Mouse (Mus musculus): ENCODE measurements at regions not wholly inside any gene's neighbourhood (a gene's known extent, or its start where the extent isn't known, plus 50 kb on each side); places are given as distances from the start of the nearest gene placed in this dataset.

- no peak for ATAC-seq
Measured at GRCm38 (mm10) chr16:95811092-95811491, 109.2 kb downstream of the Ets2 start.

- ATAC-seq: peak; percentile 64
Measured at GRCm38 (mm10) chr16:95809127-95809876, 107.4 kb downstream of the Ets2 start.

GRCm38 (mm10) chr16:95806510-95806909 is 104.6 kb downstream of the Ets2 start:
- no peak for ATAC-seq

- ATAC-seq: peak; percentile 51
Measured at GRCm38 (mm10) chr16:95804199-95804598, 102.3 kb downstream of the Ets2 start.

- no peak for ATAC-seq
Measured at GRCm38 (mm10) chr16:95802641-95803040, 100.8 kb downstream of the Ets2 start.

- ATAC-seq: no peak
Measured at GRCm38 (mm10) chr16:95802207-95802606, 100.3 kb downstream of the Ets2 start.

GRCm38 (mm10) chr16:95800911-95801442 is 99.1 kb downstream of the Ets2 start:
- no peak for ATAC-seq

- ATAC-seq: peak; percentile 94
Measured at GRCm38 (mm10) chr16:95798582-95798981, 96.7 kb downstream of the Ets2 start.

GRCm38 (mm10) chr16:95798099-95798498 is 96.2 kb downstream of the Ets2 start:
- ATAC-seq: peak; percentile 26

- ATAC-seq: no peak
Measured at GRCm38 (mm10) chr16:95797141-95797540, 95.3 kb downstream of the Ets2 start.

- ATAC-seq: no peak
Measured at GRCm38 (mm10) chr16:95794876-95795275, 93.0 kb downstream of the Ets2 start.

- no peak for ATAC-seq
Measured at GRCm38 (mm10) chr16:95794281-95794727, 92.4 kb downstream of the Ets2 start.

- ATAC-seq: no peak
Measured at GRCm38 (mm10) chr16:95790691-95791090, 88.8 kb downstream of the Ets2 start.

GRCm38 (mm10) chr16:95789548-95789947 is 87.7 kb downstream of the Ets2 start:
- no peak for ATAC-seq

- ATAC-seq: no peak
Measured at GRCm38 (mm10) chr16:95781681-95782080, 79.8 kb downstream of the Ets2 start.

GRCm38 (mm10) chr16:95780431-95780830 is 78.6 kb downstream of the Ets2 start:
- no peak for ATAC-seq

GRCm38 (mm10) chr16:95778845-95779722 is 77.2 kb downstream of the Ets2 start:
- peak; percentile 65 for ATAC-seq

GRCm38 (mm10) chr16:95778173-95778572 is 76.3 kb downstream of the Ets2 start:
- ATAC-seq: no peak

- ATAC-seq: no peak
Measured at GRCm38 (mm10) chr16:95776610-95777363, 74.9 kb downstream of the Ets2 start.

GRCm38 (mm10) chr16:95776010-95776409 is 74.1 kb downstream of the Ets2 start:
- ATAC-seq: no peak

GRCm38 (mm10) chr16:95775361-95775760 is 73.5 kb downstream of the Ets2 start:
- ATAC-seq: no peak

- ATAC-seq: no peak
Measured at GRCm38 (mm10) chr16:95773151-95773550, 71.3 kb downstream of the Ets2 start.

Measured in inflammation-experienced regulatory T-cells, adult 6 months (primary cell).